Mouse (Mus musculus) brain, embryonic 14.5 days (tissue): Measurements from ENCODE around the gene Prkcsh. TPM values are rescaled to one million over a fixed set of nuclear protein-coding genes. Genes with fewer than 3 reads are reported as not detected.

Experiments
- DNase-seq: peaks from one replicate; pipeline ENCODE4 v3.0.0-alpha.2; 2011; ENCODE audit warnings: low read depth
- CTCF ChIP-seq: fragments of 200-500 bp; IDR thresholded peaks from 2 replicates; pipeline ENCODE4 v1.5.1; 2012; ENCODE audit warnings: inconsistent platforms, mild to moderate bottlenecking, moderate library complexity, borderline replicate concordance; ENCODE audit not compliant: insufficient read depth, insufficient read length; ENCODE audit errors: extremely low read depth
- POLR2A ChIP-seq: fragments of 200-500 bp; IDR thresholded peaks from 2 replicates; pipeline ENCODE4 v1.6.1; 2012; ENCODE audit warnings: mild to moderate bottlenecking, inconsistent platforms, borderline replicate concordance; ENCODE audit not compliant: poor library complexity, insufficient read depth, insufficient read length, severe bottlenecking; ENCODE audit errors: extremely low read depth
- polyA plus RNA-seq: library from polyadenylated mRNA; depleted of rRNA; stranded (reverse); fragments of >200 nt; gene quantifications from 2 replicates; pipeline ENCODE4 v1.2.3, GENCODE M21; 2012

Prkcsh gene
- polyA plus RNA-seq, 1 experiment = 126 TPM

GRCm38 (mm10) chr9:22017208-22017825 lies 14.7 kb downstream of the Prkcsh start:
- no peak for TF ChIP-seq POLR2A
- DNase-seq = no peak

- no peak for DNase-seq
- TF ChIP-seq POLR2A = no peak
- no peak for TF ChIP-seq CTCF
These were observed 22.0 kb downstream of the Prkcsh start for GRCm38 (mm10) chr9:22024592-22024991.

- DNase-seq = peak; percentile 33
- no peak for TF ChIP-seq CTCF
- no peak for TF ChIP-seq POLR2A
These were observed 25.9 kb downstream of the Prkcsh start for GRCm38 (mm10) chr9:22028467-22028866.

GRCm38 (mm10) chr9:22030386-22030785 lies 27.8 kb downstream of the Prkcsh start:
- no peak for TF ChIP-seq CTCF
- DNase-seq = no peak

- TF ChIP-seq CTCF (no peak), POLR2A (no peak)
- DNase-seq = peak; percentile 78
These were observed 32.9 kb downstream of the Prkcsh start for GRCm38 (mm10) chr9:22035300-22036044.

- no peak for DNase-seq
- TF ChIP-seq CTCF (no peak), POLR2A (no peak)
These were observed 35.2 kb downstream of the Prkcsh start for GRCm38 (mm10) chr9:22037826-22038225.

GRCm38 (mm10) chr9:22041832-22042231 lies 39.2 kb downstream of the Prkcsh start:
- TF ChIP-seq POLR2A = no peak
- TF ChIP-seq CTCF = no peak
- DNase-seq = no peak

- TF ChIP-seq CTCF = no peak
- TF ChIP-seq POLR2A = no peak
- DNase-seq = no peak
These were observed 44.7 kb downstream of the Prkcsh start for GRCm38 (mm10) chr9:22047329-22047728.

GRCm38 (mm10) chr9:22049315-22049714 lies 46.7 kb downstream of the Prkcsh start:
- DNase-seq = peak; percentile 38
- TF ChIP-seq CTCF = no peak
- no peak for TF ChIP-seq POLR2A

- TF ChIP-seq POLR2A (no peak), CTCF (no peak)
- DNase-seq = peak; percentile 62
These were observed 47.2 kb downstream of the Prkcsh start for GRCm38 (mm10) chr9:22049721-22050270.

GRCm38 (mm10) chr9:22050351-22050889 lies 47.8 kb downstream of the Prkcsh start:
- DNase-seq = peak; percentile 91
- TF ChIP-seq POLR2A (peak; percentile 41; the same call in 1 of the 2 replicates), CTCF (no peak)
